Mouse (Mus musculus) stomach, embryonic 15.5 days (tissue): ENCODE data around the gene A630095N17Rik. TPM values are rescaled to one million over a fixed set of nuclear protein-coding genes. Genes with fewer than 3 reads are reported as not detected.

Experiments used
- ATAC-seq: fragments of 200-750 bp; cut with Nextera tagmentation; 2 replicates; pipeline ENCODE4 v1.8.0; 2017; ENCODE audit warnings: low read depth, moderate number of reproducible peaks, moderate TSS enrichment; ENCODE audit not compliant: insufficient read depth, low FRiP score
- H3K27ac ChIP-seq: fragments of 300-500 bp; sonication (generic); 2 replicates; pipeline ENCODE4 v1.5.1; 2015; ENCODE audit warnings: mild to moderate bottlenecking, inconsistent platforms
- H3K27me3 ChIP-seq: fragments of 300-500 bp; sonication (generic); replicated peaks from 2 replicates; pipeline ENCODE4 v1.6.1; 2015; ENCODE audit warnings: inconsistent platforms
- H3K36me3 ChIP-seq: fragments of 300-500 bp; sonication (generic); 2 replicates; pipeline ENCODE4 v1.6.1; 2015; ENCODE audit warnings: inconsistent platforms
- H3K4me1 ChIP-seq: fragments of 300-500 bp; sonication (generic); 2 replicates; pipeline ENCODE4 v1.6.1; 2015; ENCODE audit warnings: inconsistent platforms
- H3K4me2 ChIP-seq: fragments of 300-500 bp; sonication (generic); 2 replicates; pipeline ENCODE4 v1.6.1; 2015; ENCODE audit warnings: mild to moderate bottlenecking, inconsistent platforms
- H3K4me3 ChIP-seq: fragments of 300-500 bp; sonication (generic); replicated peaks from 2 replicates; pipeline ENCODE4 v1.5.1; 2015; ENCODE audit warnings: inconsistent platforms
- H3K9ac ChIP-seq: fragments of 300-500 bp; sonication (generic); 2 replicates; pipeline ENCODE4 v1.6.1; 2015; ENCODE audit warnings: inconsistent platforms
- H3K9me3 ChIP-seq: fragments of 300-500 bp; sonication (generic); 2 replicates; pipeline ENCODE4 v1.6.1; 2016; ENCODE audit warnings: inconsistent platforms
- WGBS: fragments of 180-500 bp; shearing (Covaris S2); methylation state at CpG from one replicate; pipeline ENCODE4 v1.1.7; 2015; 5-methylcytosine and 5-hydroxymethylcytosine counted together
- polyA plus RNA-seq: library from polyadenylated mRNA; unstranded; fragments of >200 nt; fragmentation: Nextera tagmentation; extraction: Ambion mirVana; gene quantifications from 2 replicates; pipeline ENCODE4 v1.2.1, GENCODE M21; 2015

The A630095N17Rik gene
- polyA plus RNA-seq, 1 experiment from 2014 or later = not detected

DNA sequence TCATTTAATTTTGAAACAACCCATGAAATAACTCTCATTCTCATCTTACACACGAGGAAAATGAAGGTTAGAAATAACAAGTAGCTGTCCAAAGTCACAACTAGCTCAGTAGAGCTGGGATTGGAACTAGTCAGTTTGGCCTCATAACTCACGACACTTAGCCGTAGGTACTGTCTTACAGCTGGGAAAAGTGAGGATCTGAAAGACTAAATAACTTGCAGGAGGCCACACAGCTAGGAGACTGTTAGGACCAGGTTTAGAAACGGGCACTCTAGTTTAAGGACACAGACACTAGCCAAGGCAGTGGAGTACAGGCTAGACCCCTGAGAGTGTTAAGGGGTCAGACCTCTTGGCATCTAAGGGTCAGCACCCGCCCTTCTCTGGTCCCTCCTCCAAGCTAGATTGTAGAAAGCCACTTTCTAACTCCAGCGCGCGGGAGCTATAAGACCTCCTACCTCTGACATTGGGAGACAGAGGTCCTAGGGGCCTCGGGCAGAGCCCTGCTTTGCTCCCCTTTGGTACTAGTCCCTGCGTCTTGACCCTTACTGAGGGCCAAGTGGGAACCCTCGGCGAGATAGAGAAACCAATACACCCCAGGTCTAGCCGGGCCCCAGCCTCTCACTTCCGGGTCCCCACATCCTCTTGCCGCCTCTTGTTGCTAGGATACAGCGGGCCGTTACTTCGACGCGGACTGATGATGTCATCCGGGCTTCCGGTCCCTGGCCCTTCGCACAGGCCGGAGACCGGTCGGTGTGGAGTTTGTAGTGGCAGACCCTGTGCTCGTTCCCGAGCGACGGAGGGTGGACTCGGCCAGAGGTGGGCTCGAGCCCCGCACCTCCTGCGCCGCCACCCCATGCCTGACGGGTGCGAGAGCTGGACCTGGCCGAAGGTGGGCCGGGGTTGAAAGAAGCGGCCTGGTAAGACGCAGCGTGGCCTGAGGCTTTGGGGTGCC is 21.5 kb downstream of the A630095N17Rik start, which contains the start of the genes Glb1l and Stk16:
Gene Glb1l (minus strand): TSS at position 678 of the 952 bp plus-strand sequence.
Gene Stk16 (plus strand): TSS at position 703 of the 952 bp plus-strand sequence.
- Histone ChIP-seq H3K9me3 (no peaks in the 10 kb centered on the region), H3K4me1 (peaks cover 33% of the 10 kb centered on the region), H3K4me3 (peak within 1 kb of the TSS; percentile 89), H3K9ac (peak within 1 kb of the TSS; percentile 97), H3K4me2 (peak within 1 kb of the TSS; percentile 80), H3K27me3 (no peaks in the 10 kb centered on the region), H3K27ac (peak within 1 kb of the TSS; percentile 36; the same call in 1 of the 2 replicates), H3K36me3 (peaks cover 17% of the 10 kb centered on the region)
- 5% methylated on average over 42 of the region's 42 CpGs for WGBS
- ATAC-seq = peak; percentile 90

GRCm38 (mm10) chr1:75208967-75209678 is 22.8 kb downstream of the A630095N17Rik start:
- no peak for ATAC-seq

DNA sequence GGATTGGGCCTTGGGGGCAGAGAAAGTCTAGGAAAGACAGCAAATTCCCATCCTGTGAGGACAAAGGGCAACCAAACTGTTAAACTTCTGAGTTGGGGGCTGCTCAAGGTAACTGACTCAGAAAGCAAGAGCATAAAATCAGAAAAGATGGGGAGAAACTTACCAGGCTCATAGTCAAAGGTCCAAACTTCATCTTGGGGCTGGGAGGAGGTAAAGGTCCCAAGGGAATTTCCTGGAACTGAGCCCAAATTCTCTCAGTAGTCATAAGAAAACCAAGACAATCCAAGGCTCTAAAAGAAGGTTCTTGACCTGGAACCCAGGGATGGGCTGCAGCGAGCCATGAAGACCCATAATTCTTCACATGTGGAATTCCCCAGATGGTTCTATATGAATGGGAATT is 30.7 kb downstream of the A630095N17Rik start:
- Histone ChIP-seq H3K36me3 (peaks cover 29% of the 10 kb centered on the region), H3K4me2 (no peak overlapping the region), H3K27ac (no peak overlapping the region), H3K27me3 (no peaks in the 10 kb centered on the region), H3K9ac (no peak overlapping the region), H3K4me1 (no peaks in the 10 kb centered on the region), H3K9me3 (no peaks in the 10 kb centered on the region), H3K4me3 (no peak overlapping the region)
- ATAC-seq = no peak
- 88% methylated on average over 1 of the region's 1 CpGs for WGBS

More at GRCm38 (mm10) chr1:75208967-75209678, 22.8 kb downstream of the A630095N17Rik start:
- Histone ChIP-seq H3K9me3 (no peaks in the 10 kb centered on the region), H3K4me2 (peak overlapping the region; percentile 60), H3K36me3 (peaks cover 14% of the 10 kb centered on the region), H3K27me3 (no peaks in the 10 kb centered on the region), H3K27ac (0 out of 2 replicates have a peak overlapping the region, but pooled peaks have one; percentile 26), H3K4me3 (peak overlapping the region; percentile 48), H3K4me1 (peaks cover 31% of the 10 kb centered on the region), H3K9ac (peak overlapping the region; percentile 44; the same call in 1 of the 2 replicates)
- 10% methylated on average over 34 of the region's 34 CpGs for WGBS

- H3K36me3 ChIP-seq = peaks cover 20% of the 10 kb centered on the region
- peaks cover 19% of the 10 kb centered on the region for H3K4me1 ChIP-seq
- peak overlapping the region; percentile 98 for H3K27ac ChIP-seq
- peak overlapping the region; percentile 90 for H3K4me3 ChIP-seq
- H3K4me2 ChIP-seq = peak overlapping the region; percentile 87
- H3K9ac ChIP-seq = peak overlapping the region; percentile 83
- peak; percentile 49 for ATAC-seq
- H3K9me3 ChIP-seq = no peaks in the 10 kb centered on the region
- under 1% methylated on average over 19 of the region's 19 CpGs for WGBS
- no peaks in the 10 kb centered on the region for H3K27me3 ChIP-seq
Observed at GRCm38 (mm10) chr1:75192452-75192851, 39.5 kb downstream of the A630095N17Rik start.

- Histone ChIP-seq H3K4me1 (peaks cover 19% of the 10 kb centered on the region), H3K4me3 (peak within 1 kb of the TSS; percentile 90), H3K27ac (peak within 1 kb of the TSS; percentile 98), H3K9me3 (no peaks in the 10 kb centered on the region), H3K27me3 (no peaks in the 10 kb centered on the region), H3K9ac (peak within 1 kb of the TSS; percentile 85), H3K36me3 (peaks cover 24% of the 10 kb centered on the region), H3K4me2 (peak within 1 kb of the TSS; percentile 91)
- WGBS = under 1% methylated on average over 56 of the region's 56 CpGs
- ATAC-seq = peak; percentile 99
Observed at GRCm38 (mm10) chr1:75191622-75192402, 40.1 kb downstream of the A630095N17Rik start, which contains the start of the genes Ankzf1 and Atg9a. Ankzf1 (plus strand) TSS chr1:75192151. Atg9a (minus strand) TSS chr1:75192196.

- peaks cover 25% of the 10 kb centered on the region for H3K36me3 ChIP-seq
- H3K27ac ChIP-seq = peak overlapping the region; percentile 87
- peaks cover 19% of the 10 kb centered on the region for H3K4me1 ChIP-seq
- no peak for ATAC-seq
- peak overlapping the region; percentile 90 for H3K4me3 ChIP-seq
- H3K4me2 ChIP-seq = peak overlapping the region; percentile 91
- no peaks in the 10 kb centered on the region for H3K9me3 ChIP-seq
- peak overlapping the region; percentile 85 for H3K9ac ChIP-seq
- no peaks in the 10 kb centered on the region for H3K27me3 ChIP-seq
- WGBS = 49% methylated on average over 5 of the region's 5 CpGs
Observed at GRCm38 (mm10) chr1:75191258-75191621, 40.7 kb downstream of the A630095N17Rik start.

GRCm38 (mm10) chr1:75190577-75190976 is 41.3 kb downstream of the A630095N17Rik start:
- Histone ChIP-seq H3K27ac (no peak overlapping the region), H3K4me1 (peaks cover 19% of the 10 kb centered on the region), H3K4me3 (peak overlapping the region; percentile 90; the same call in 1 of the 2 replicates), H3K36me3 (peaks cover 27% of the 10 kb centered on the region), H3K4me2 (peak overlapping the region; percentile 91), H3K9me3 (no peaks in the 10 kb centered on the region), H3K9ac (no peak overlapping the region), H3K27me3 (no peaks in the 10 kb centered on the region)
- WGBS = 39% methylated on average over 2 of the region's 2 CpGs
- no peak for ATAC-seq

GRCm38 (mm10) chr1:75187914-75188483 is 43.9 kb downstream of the A630095N17Rik start:
- Histone ChIP-seq H3K36me3 (peaks cover 32% of the 10 kb centered on the region), H3K9me3 (no peaks in the 10 kb centered on the region), H3K9ac (no peak overlapping the region), H3K4me1 (peaks cover 13% of the 10 kb centered on the region), H3K27me3 (no peaks in the 10 kb centered on the region), H3K4me2 (no peak overlapping the region), H3K4me3 (no peak overlapping the region), H3K27ac (no peak overlapping the region)
- WGBS = 78% methylated on average over 2 of the region's 2 CpGs
- no peak for ATAC-seq

- no peak for ATAC-seq
- no peak overlapping the region for H3K9ac ChIP-seq
- peaks cover 41% of the 10 kb centered on the region for H3K36me3 ChIP-seq
Observed at GRCm38 (mm10) chr1:75187126-75187525, 44.8 kb downstream of the A630095N17Rik start.

DNA sequence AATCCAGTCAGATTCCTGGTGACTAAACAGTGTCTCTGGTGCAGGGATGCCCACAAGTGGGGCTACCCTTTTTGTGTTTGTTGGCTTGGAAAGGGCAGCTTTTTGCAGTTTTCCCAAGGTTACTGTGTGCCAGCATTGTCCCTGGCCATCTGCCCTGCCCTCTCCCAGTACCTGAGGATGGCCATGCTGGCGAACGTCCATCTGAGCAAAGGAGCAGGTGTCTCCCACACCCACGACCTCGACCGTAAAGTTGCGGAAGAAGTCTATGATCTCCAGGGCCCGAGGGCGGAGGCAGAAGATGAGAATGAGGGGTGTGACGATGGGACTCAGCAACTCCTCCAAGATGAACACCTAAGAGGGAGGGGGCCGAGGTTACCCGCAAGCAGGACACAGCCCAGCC is 46.4 kb downstream of the A630095N17Rik start:
- Histone ChIP-seq H3K36me3 (peaks cover 42% of the 10 kb centered on the region), H3K4me1 (peaks cover 11% of the 10 kb centered on the region; the same call in 1 of the 2 replicates), H3K4me2 (no peak overlapping the region), H3K27me3 (no peaks in the 10 kb centered on the region), H3K9me3 (no peaks in the 10 kb centered on the region), H3K27ac (no peak overlapping the region), H3K4me3 (no peak overlapping the region), H3K9ac (no peak overlapping the region)
- WGBS = 88% methylated on average over 11 of the region's 11 CpGs
- no peak for ATAC-seq

More at GRCm38 (mm10) chr1:75187126-75187525, 44.8 kb downstream of the A630095N17Rik start:
- Histone ChIP-seq H3K9me3 (no peaks in the 10 kb centered on the region), H3K4me1 (peaks cover 12% of the 10 kb centered on the region), H3K27ac (no peak overlapping the region), H3K27me3 (no peaks in the 10 kb centered on the region), H3K4me3 (no peak overlapping the region), H3K4me2 (no peak overlapping the region)

DNA sequence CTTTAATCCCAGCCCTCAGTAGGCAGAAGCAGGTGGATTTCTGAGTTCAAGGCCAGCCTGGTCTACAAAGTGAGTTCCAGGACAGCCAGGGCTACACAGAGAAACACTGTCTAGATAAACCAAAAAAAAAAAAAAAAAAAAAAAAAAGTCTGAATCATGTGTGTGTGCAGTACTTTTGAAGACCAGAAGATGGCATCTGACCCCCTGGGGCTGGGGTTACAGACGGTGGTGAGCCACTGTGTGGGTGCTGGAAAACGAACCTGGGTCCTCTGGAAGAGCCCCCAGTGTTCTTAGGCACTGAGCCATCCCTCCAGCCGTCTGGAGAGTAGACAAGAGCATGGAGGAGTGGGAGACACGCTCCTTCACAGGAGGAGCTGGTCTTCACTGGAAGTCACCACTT is 49.7 kb downstream of the A630095N17Rik start:
- no peak overlapping the region for H3K27ac ChIP-seq
- no peaks in the 10 kb centered on the region for H3K9me3 ChIP-seq
- no peaks in the 10 kb centered on the region for H3K27me3 ChIP-seq
- H3K9ac ChIP-seq = no peak overlapping the region
- no peak overlapping the region for H3K4me2 ChIP-seq
- peaks cover 32% of the 10 kb centered on the region for H3K36me3 ChIP-seq
- 70% methylated on average over 4 of the region's 4 CpGs for WGBS
- H3K4me1 ChIP-seq = peaks cover 14% of the 10 kb centered on the region
- H3K4me3 ChIP-seq = no peak overlapping the region
- no peak for ATAC-seq
